Mouse (Mus musculus) hindbrain, embryonic 10.5 days (tissue): ENCODE measurements around the gene 1700008O03Rik. TPM values are rescaled to one million over a fixed set of nuclear protein-coding genes. Genes with fewer than 3 reads are reported as not detected.

Experiments used
- DNase-seq: peaks from one replicate; pipeline ENCODE4 v3.0.0-alpha.2; 2017; ENCODE audit warnings: low spot score
- H3K27ac ChIP-seq: fragments of 300-500 bp; sonication (generic); 2 replicates; pipeline ENCODE4 v1.5.1; 2016; ENCODE audit warnings: mild to moderate bottlenecking, moderate library complexity
- H3K27me3 ChIP-seq: fragments of 300-500 bp; sonication (generic); 2 replicates; pipeline ENCODE4 v1.6.1; 2016; ENCODE audit warnings: mild to moderate bottlenecking; ENCODE audit not compliant: poor library complexity, insufficient read depth, severe bottlenecking
- H3K36me3 ChIP-seq: fragments of 300-500 bp; sonication (generic); 2 replicates; pipeline ENCODE4 v1.6.1; 2016; ENCODE audit warnings: mild to moderate bottlenecking, moderate library complexity
- H3K4me1 ChIP-seq: fragments of 300-500 bp; sonication (generic); replicated peaks from 2 replicates; pipeline ENCODE4 v1.6.1; 2016; ENCODE audit warnings: mild to moderate bottlenecking
- H3K4me3 ChIP-seq: fragments of 300-500 bp; sonication (generic); 2 replicates; pipeline ENCODE4 v1.5.1; 2016; ENCODE audit warnings: mild to moderate bottlenecking, moderate library complexity
- H3K9me3 ChIP-seq: fragments of 300-500 bp; sonication (generic); 2 replicates; pipeline ENCODE4 v1.6.1; 2016; ENCODE audit warnings: mild to moderate bottlenecking, moderate library complexity
- WGBS: fragments of 180-500 bp; shearing (Covaris S2); methylation state at CpG from one replicate; pipeline ENCODE4 v1.1.7; 2016; 5-methylcytosine and 5-hydroxymethylcytosine counted together
- polyA plus RNA-seq: library from polyadenylated mRNA; unstranded; fragments of >200 nt; fragmentation: Nextera tagmentation; extraction: Ambion mirVana; gene quantifications from 2 replicates; pipeline ENCODE4 v1.2.1, GENCODE M21; 2016

The 1700008O03Rik gene
- polyA plus RNA-seq, 1 experiment from 2014 or later: 2.7 TPM

GRCm38 (mm10) chr7:44373460-44373859, 12.2 kb downstream of the 1700008O03Rik start:
- H3K36me3 ChIP-seq: no peaks in the 10 kb centered on the region
- peak overlapping the region; percentile 76 for H3K4me3 ChIP-seq
- WGBS: 18% methylated on average over 7 of the region's 7 CpGs
- no peaks in the 10 kb centered on the region for H3K27me3 ChIP-seq
- H3K9me3 ChIP-seq: no peaks in the 10 kb centered on the region
- peak overlapping the region; percentile 93 for H3K27ac ChIP-seq
- peaks cover 29% of the 10 kb centered on the region for H3K4me1 ChIP-seq
- no peak for DNase-seq

GRCm38 (mm10) chr7:44372678-44373077, 12.9 kb downstream of the 1700008O03Rik start:
- Histone ChIP-seq H3K9me3 (no peaks in the 10 kb centered on the region), H3K4me3 (no peak overlapping the region), H3K36me3 (no peaks in the 10 kb centered on the region), H3K27ac (no peak overlapping the region), H3K4me1 (peaks cover 29% of the 10 kb centered on the region), H3K27me3 (no peaks in the 10 kb centered on the region)
- WGBS: 91% methylated on average over 8 of the region's 8 CpGs
- DNase-seq: no peak

DNA sequence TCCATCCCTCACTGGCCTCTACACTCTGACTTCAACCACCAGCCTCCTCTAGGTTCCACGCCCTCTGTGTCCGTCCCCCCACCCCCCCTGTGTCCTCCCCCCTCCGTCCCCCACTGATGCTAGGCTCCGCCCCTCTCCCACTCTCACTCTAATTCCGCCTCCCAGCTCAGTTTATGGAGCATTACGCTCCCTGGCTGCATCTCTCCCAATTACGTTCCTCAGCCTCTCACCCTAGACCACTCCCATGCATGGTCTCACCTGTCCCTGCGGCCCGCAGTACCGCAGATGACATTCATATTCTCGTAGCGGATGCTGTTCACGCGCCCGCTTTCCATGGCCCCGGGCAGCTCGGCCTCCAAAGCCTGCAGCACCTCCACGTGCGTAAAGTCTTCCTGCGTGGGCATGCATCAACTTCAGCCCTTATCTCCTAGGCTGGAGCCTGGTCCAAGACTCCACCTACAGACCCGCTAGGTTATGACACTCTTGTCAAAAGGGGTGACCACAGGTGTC, 24.8 kb downstream of the 1700008O03Rik start:
- Histone ChIP-seq H3K27me3 (peaks cover 68% of the 10 kb centered on the region), H3K27ac (peak overlapping the region; percentile 87; the same call in 1 of the 2 replicates), H3K9me3 (no peaks in the 10 kb centered on the region), H3K4me1 (peaks cover 48% of the 10 kb centered on the region), H3K4me3 (peak overlapping the region; percentile 57), H3K36me3 (no peaks in the 10 kb centered on the region)
- WGBS: 10% methylated on average over 21 of the region's 21 CpGs
- DNase-seq: no peak

GRCm38 (mm10) chr7:44359908-44360672, 25.5 kb downstream of the 1700008O03Rik start:
- Histone ChIP-seq H3K27me3 (peaks cover 76% of the 10 kb centered on the region), H3K36me3 (no peaks in the 10 kb centered on the region), H3K9me3 (no peaks in the 10 kb centered on the region), H3K4me1 (peaks cover 56% of the 10 kb centered on the region), H3K4me3 (peak overlapping the region; percentile 57), H3K27ac (peak overlapping the region; percentile 87)
- DNase-seq: peak; percentile 94
- under 1% methylated on average over 54 of the region's 54 CpGs for WGBS

DNA sequence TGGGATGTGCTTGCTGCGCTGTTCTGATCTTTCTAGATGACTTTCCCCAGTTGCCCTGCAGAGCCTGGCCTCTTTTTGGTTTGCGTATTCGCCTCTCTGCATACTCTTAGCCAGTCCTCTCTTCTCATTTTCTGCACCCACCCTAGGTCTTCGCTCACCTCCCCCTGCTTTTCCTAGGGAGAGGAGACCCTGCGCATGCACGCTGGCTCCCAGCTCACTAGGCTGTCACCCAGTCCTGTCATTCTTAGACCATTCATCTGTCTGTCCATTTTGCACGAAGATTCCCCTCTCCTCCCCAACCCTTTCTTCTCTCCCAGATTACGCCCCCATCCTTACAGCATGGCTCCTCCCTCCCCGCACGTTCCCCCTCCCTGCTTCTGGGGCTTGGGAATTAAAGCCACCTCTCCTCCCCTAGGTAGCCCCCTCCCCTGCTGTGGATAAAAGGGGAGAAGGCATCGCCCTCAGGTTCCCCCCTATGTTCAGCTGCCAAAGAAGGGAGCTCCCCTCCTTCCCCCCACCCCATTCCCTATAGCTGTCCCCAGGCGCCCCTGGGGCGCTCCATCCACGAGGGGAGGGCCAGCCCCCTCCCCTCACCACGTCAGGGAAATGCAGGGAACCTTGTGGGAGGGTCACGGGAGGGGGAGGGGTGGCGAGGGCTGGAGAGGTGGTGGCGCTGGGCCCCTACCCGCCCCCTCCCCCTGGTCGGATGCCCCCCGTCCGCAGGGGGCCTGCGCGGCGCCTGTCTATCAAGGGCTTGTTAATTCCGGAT, 26.6 kb downstream of the 1700008O03Rik start:
- H3K27me3 ChIP-seq: peaks cover 86% of the 10 kb centered on the region
- peaks cover 65% of the 10 kb centered on the region for H3K4me1 ChIP-seq
- H3K9me3 ChIP-seq: no peaks in the 10 kb centered on the region
- H3K36me3 ChIP-seq: no peaks in the 10 kb centered on the region
- H3K4me3 ChIP-seq: peak overlapping the region; percentile 57
- H3K27ac ChIP-seq: peak overlapping the region; percentile 87
- WGBS: 3% methylated on average over 26 of the region's 26 CpGs
- DNase-seq: peak; percentile 56

GRCm38 (mm10) chr7:44358012-44358411, 27.6 kb downstream of the 1700008O03Rik start:
- Histone ChIP-seq H3K27me3 (peaks cover 90% of the 10 kb centered on the region), H3K9me3 (no peaks in the 10 kb centered on the region), H3K36me3 (no peaks in the 10 kb centered on the region), H3K4me3 (no peak overlapping the region; the same call in 1 of the 2 replicates), H3K27ac (peak overlapping the region; percentile 56), H3K4me1 (peaks cover 76% of the 10 kb centered on the region)
- 13% methylated on average over 5 of the region's 5 CpGs for WGBS
- no peak for DNase-seq

GRCm38 (mm10) chr7:44357531-44357930, 28.1 kb downstream of the 1700008O03Rik start:
- Histone ChIP-seq H3K27ac (peak overlapping the region; percentile 79), H3K4me1 (peaks cover 80% of the 10 kb centered on the region), H3K4me3 (peak overlapping the region; percentile 46), H3K27me3 (peaks cover 90% of the 10 kb centered on the region), H3K9me3 (no peaks in the 10 kb centered on the region), H3K36me3 (no peaks in the 10 kb centered on the region)
- 10% methylated on average over 10 of the region's 10 CpGs for WGBS
- DNase-seq: no peak

GRCm38 (mm10) chr7:44356590-44357481, 28.8 kb downstream of the 1700008O03Rik start:
- Histone ChIP-seq H3K36me3 (no peaks in the 10 kb centered on the region), H3K9me3 (no peaks in the 10 kb centered on the region; the same call in 1 of the 2 replicates), H3K27me3 (peaks cover 90% of the 10 kb centered on the region), H3K4me3 (peak overlapping the region; percentile 46), H3K27ac (peak overlapping the region; percentile 79), H3K4me1 (peaks cover 87% of the 10 kb centered on the region)
- 1% methylated on average over 35 of the region's 35 CpGs for WGBS
- DNase-seq: peak; percentile 51

DNA sequence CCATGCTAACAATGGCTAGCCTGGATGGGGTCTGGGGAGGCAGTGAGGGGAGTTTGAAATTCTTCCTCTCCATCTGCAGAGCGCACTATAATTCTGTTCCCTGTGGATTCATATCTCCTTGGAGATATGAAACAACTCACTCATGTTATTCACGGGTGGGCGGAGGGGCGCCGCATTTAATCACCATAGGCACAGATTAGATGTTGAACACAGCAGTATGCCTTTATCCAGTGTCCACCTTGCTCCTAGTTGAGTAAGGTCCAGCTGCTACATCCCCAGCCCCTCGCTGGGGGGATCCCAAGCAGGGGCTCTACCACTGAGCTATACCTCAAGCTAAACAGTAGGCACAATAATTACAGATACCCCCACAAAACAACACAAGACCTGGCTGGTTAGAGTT, 30.2 kb downstream of the 1700008O03Rik start:
- WGBS: 69% methylated on average over 6 of the region's 6 CpGs
- Histone ChIP-seq H3K36me3 (no peaks in the 10 kb centered on the region), H3K27me3 (peaks cover 90% of the 10 kb centered on the region), H3K27ac (no peak overlapping the region), H3K4me3 (no peak overlapping the region), H3K4me1 (peaks cover 95% of the 10 kb centered on the region), H3K9me3 (no peaks in the 10 kb centered on the region; the same call in 1 of the 2 replicates)
- no peak for DNase-seq

DNA sequence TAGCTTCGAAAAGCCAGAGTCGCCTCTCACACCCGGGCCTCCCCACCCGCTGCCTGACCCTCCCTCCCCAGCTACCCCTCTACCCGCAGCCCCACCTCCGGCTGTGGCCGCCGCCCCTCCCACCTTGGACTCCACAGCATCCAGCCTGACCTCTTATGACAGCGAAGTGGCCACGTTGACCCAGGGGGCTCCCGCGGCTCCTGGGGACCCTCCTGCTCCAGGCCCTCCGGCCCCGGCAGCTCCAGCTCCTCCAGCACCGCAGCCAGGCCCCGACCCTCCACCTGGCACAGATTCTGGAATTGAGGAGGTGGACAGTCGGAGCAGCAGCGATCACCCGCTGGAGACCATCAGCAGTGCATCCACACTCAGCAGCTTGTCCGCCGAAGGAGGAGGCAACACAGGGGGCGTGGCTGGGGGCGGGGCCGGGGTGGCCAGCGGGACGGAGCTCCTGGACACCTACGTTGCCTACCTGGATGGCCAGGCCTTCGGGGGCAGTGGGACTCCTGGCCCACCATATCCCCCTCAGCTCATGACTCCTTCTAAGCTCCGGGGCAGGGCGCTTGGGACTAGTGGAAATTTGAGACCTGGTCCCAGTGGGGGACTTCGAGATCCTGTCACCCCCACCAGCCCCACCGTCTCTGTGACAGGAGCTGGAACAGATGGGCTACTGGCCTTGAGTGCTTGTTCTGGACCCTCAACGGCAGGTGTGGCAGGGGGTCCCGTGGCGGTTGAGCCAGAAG, 31.8 kb downstream of the 1700008O03Rik start:
- Histone ChIP-seq H3K36me3 (no peaks in the 10 kb centered on the region), H3K9me3 (no peaks in the 10 kb centered on the region; the same call in 1 of the 2 replicates), H3K27me3 (peaks cover 97% of the 10 kb centered on the region), H3K4me1 (peaks cover 83% of the 10 kb centered on the region), H3K27ac (no peak overlapping the region), H3K4me3 (peak overlapping the region; percentile 38)
- DNase-seq: peak; percentile 60
- 1% methylated on average over 35 of the region's 35 CpGs for WGBS

GRCm38 (mm10) chr7:44352750-44353600, 32.6 kb downstream of the 1700008O03Rik start:
- peaks cover 100% of the 10 kb centered on the region for H3K27me3 ChIP-seq
- DNase-seq: peak; percentile 28

More at GRCm38 (mm10) chr7:44352750-44353600, 32.6 kb downstream of the 1700008O03Rik start:
- peak overlapping the region; percentile 6; the same call in 1 of the 2 replicates for H3K27ac ChIP-seq
- no peaks in the 10 kb centered on the region; the same call in 1 of the 2 replicates for H3K9me3 ChIP-seq
- H3K4me1 ChIP-seq: peaks cover 77% of the 10 kb centered on the region
- no peaks in the 10 kb centered on the region for H3K36me3 ChIP-seq
- peak overlapping the region; percentile 38 for H3K4me3 ChIP-seq
- 2% methylated on average over 71 of the region's 71 CpGs for WGBS
